Mouse (Mus musculus): ENCODE results near the gene Rapgef5.
"Not testable (repeated sequence)": the region's sequence is repeated elsewhere in the genome, so short reads cannot be mapped to it uniquely, and the experiment has no call there.

Rapgef5 gene

GRCm38 (mm10) chr12:117763247-117763646, 247.0 kb downstream of the Rapgef5 start:
- no peak for DNase-seq (ENCODE audit: low read depth, low spot score)

GRCm38 (mm10) chr12:117764839-117765238, 248.6 kb downstream of the Rapgef5 start:
- peak; percentile 90 for DNase-seq (ENCODE audit: low read depth, low spot score)

- peak; percentile 83 for DNase-seq (ENCODE audit: low read depth, low spot score)
These were observed 252.8 kb downstream of the Rapgef5 start for GRCm38 (mm10) chr12:117769113-117769512.

- no peak for DNase-seq (ENCODE audit: low read depth, low spot score)
These were observed 253.9 kb downstream of the Rapgef5 start for GRCm38 (mm10) chr12:117770211-117770610.

GRCm38 (mm10) chr12:117771156-117771555, 254.9 kb downstream of the Rapgef5 start:
- peak; percentile 27 for DNase-seq (ENCODE audit: low read depth, low spot score)

- peak; percentile 82 for DNase-seq (ENCODE audit: low read depth, low spot score)
These were observed 256.4 kb downstream of the Rapgef5 start for GRCm38 (mm10) chr12:117772638-117773037.

GRCm38 (mm10) chr12:117776841-117777240, 260.6 kb downstream of the Rapgef5 start:
- no peak for DNase-seq (ENCODE audit: low read depth, low spot score)

GRCm38 (mm10) chr12:117781360-117781759, 265.1 kb downstream of the Rapgef5 start:
- DNase-seq (ENCODE audit: low read depth, low spot score), result no peak

GRCm38 (mm10) chr12:117783426-117783825, 267.1 kb downstream of the Rapgef5 start:
- no peak for DNase-seq (ENCODE audit: low read depth, low spot score)

- peak; percentile 53 for DNase-seq (ENCODE audit: low read depth, low spot score)
These were observed 270.3 kb downstream of the Rapgef5 start for GRCm38 (mm10) chr12:117786621-117787020.

- DNase-seq (ENCODE audit: low read depth, low spot score), result no peak
These were observed 272.3 kb downstream of the Rapgef5 start for GRCm38 (mm10) chr12:117788513-117789011.

GRCm38 (mm10) chr12:117789017-117789416, 272.7 kb downstream of the Rapgef5 start:
- no peak for DNase-seq (ENCODE audit: low read depth, low spot score)

GRCm38 (mm10) chr12:117795303-117795702, 279.0 kb downstream of the Rapgef5 start:
- no peak for DNase-seq (ENCODE audit: low read depth, low spot score)

- DNase-seq (ENCODE audit: low read depth, low spot score), result not testable (repeated sequence)
These were observed 287.7 kb downstream of the Rapgef5 start, which contains the start of gene Cdca7l for GRCm38 (mm10) chr12:117803989-117804388. TSS of gene Cdca7l (plus strand) at chr12:117804289.

GRCm38 (mm10) chr12:117805576-117805975, 289.3 kb downstream of the Rapgef5 start:
- peak; percentile 74 for DNase-seq (ENCODE audit: low read depth, low spot score)

- DNase-seq (ENCODE audit: low read depth, low spot score), result peak; percentile 79
These were observed 289.8 kb downstream of the Rapgef5 start for GRCm38 (mm10) chr12:117806007-117806451.

GRCm38 (mm10) chr12:117806470-117806869, 290.2 kb downstream of the Rapgef5 start:
- DNase-seq (ENCODE audit: low read depth, low spot score), result no peak

- DNase-seq (ENCODE audit: low read depth, low spot score), result peak; percentile 56
These were observed 291.4 kb downstream of the Rapgef5 start for GRCm38 (mm10) chr12:117807637-117808036.

GRCm38 (mm10) chr12:117808355-117809326, 292.4 kb downstream of the Rapgef5 start:
- DNase-seq (ENCODE audit: low read depth, low spot score), result no peak
